Mouse (Mus musculus) megakaryocyte, adult 5-6 weeks (primary cell): ENCODE results near the gene Dlg2. TPM values are rescaled to one million over a fixed set of nuclear protein-coding genes. Genes with fewer than 3 reads are reported as not detected.
A peak's percentile ranks its signal among the peaks of the same experiment; 100 is the strongest.

Source experiments
- ATAC-seq: 2 replicates; pipeline ENCODE4 v1.8.0; 2016; ENCODE audit warnings: mild to moderate bottlenecking, inconsistent platforms; ENCODE audit not compliant: poor library complexity, severe bottlenecking
- total RNA-seq, 2 experiments: library from RNA; stranded (forward) in 1 of 2; stranded (reverse) in 1 of 2; fragments of 153-499, 151-499 nt in 1 of 2; fragments of 221-1000, 200-1000 nt in 1 of 2; gene quantifications; 2 replicates each; pipeline versions ENCODE4 v1.2.3 to v1.2.4; 2015 to 2017

Dlg2 gene
- total RNA-seq, 2 experiments from 2014 or later = 0.33 TPM; not detected in 1

GRCm38 (mm10) chr7:92027049-92027448 is 1550.6 kb downstream of the Dlg2 start:
- ATAC-seq = peak; percentile 71

GRCm38 (mm10) chr7:92034256-92034655 is 1557.8 kb downstream of the Dlg2 start:
- no peak for ATAC-seq

GRCm38 (mm10) chr7:92040187-92040586 is 1563.7 kb downstream of the Dlg2 start:
- ATAC-seq = no peak

- ATAC-seq = no peak
Observed at GRCm38 (mm10) chr7:92040785-92041411, 1564.4 kb downstream of the Dlg2 start.

- ATAC-seq = no peak
Observed at GRCm38 (mm10) chr7:92044966-92045365, 1568.5 kb downstream of the Dlg2 start.

- ATAC-seq = no peak
Observed at GRCm38 (mm10) chr7:92047271-92047670, 1570.8 kb downstream of the Dlg2 start.

- ATAC-seq = no peak
Observed at GRCm38 (mm10) chr7:92048876-92049275, 1572.4 kb downstream of the Dlg2 start.

- no peak for ATAC-seq
Observed at GRCm38 (mm10) chr7:92066851-92067250, 1590.4 kb downstream of the Dlg2 start.

GRCm38 (mm10) chr7:92087429-92087828 is 1611.0 kb downstream of the Dlg2 start:
- no peak for ATAC-seq

GRCm38 (mm10) chr7:92093860-92094259 is 1617.4 kb downstream of the Dlg2 start:
- ATAC-seq = peak; percentile 95

- no peak for ATAC-seq
Observed at GRCm38 (mm10) chr7:92095198-92095597, 1618.7 kb downstream of the Dlg2 start.

GRCm38 (mm10) chr7:92100847-92101246 is 1624.4 kb downstream of the Dlg2 start:
- ATAC-seq = no peak

GRCm38 (mm10) chr7:92102892-92103543 is 1626.5 kb downstream of the Dlg2 start:
- ATAC-seq = peak; percentile 85

- ATAC-seq = no peak
Observed at GRCm38 (mm10) chr7:92105477-92105876, 1629.0 kb downstream of the Dlg2 start.

- ATAC-seq = no peak
Observed at GRCm38 (mm10) chr7:92105956-92106355, 1629.5 kb downstream of the Dlg2 start.

- no peak for ATAC-seq
Observed at GRCm38 (mm10) chr7:92113065-92113464, 1636.6 kb downstream of the Dlg2 start.

GRCm38 (mm10) chr7:92115237-92115871 is 1638.9 kb downstream of the Dlg2 start:
- ATAC-seq = no peak

GRCm38 (mm10) chr7:92123276-92123675 is 1646.8 kb downstream of the Dlg2 start:
- no peak for ATAC-seq

GRCm38 (mm10) chr7:92125886-92126285 is 1649.4 kb downstream of the Dlg2 start:
- no peak for ATAC-seq

- no peak for ATAC-seq
Observed at GRCm38 (mm10) chr7:92134301-92134700, 1657.8 kb downstream of the Dlg2 start.

- ATAC-seq = no peak
Observed at GRCm38 (mm10) chr7:92135624-92136023, 1659.2 kb downstream of the Dlg2 start.
